Mouse (Mus musculus) neural tube, embryonic 11.5 days (tissue): ENCODE results near the gene Fzd5. TPM values are rescaled to one million over a fixed set of nuclear protein-coding genes. Genes with fewer than 3 reads are reported as not detected.

ENCODE experiments used
- ATAC-seq: fragments of 200-750 bp; cut with Nextera tagmentation; 2 replicates; pipeline ENCODE4 v1.8.0; 2017; ENCODE audit warnings: moderate number of reproducible peaks, mild to moderate bottlenecking, moderate TSS enrichment, moderate library complexity; ENCODE audit not compliant: insufficient read depth, low FRiP score, low TSS enrichment
- DNase-seq: peaks from one replicate; pipeline ENCODE4 v3.0.0-alpha.2; 2015; ENCODE audit warnings: low spot score
- H3K27ac ChIP-seq: fragments of 300-500 bp; sonication (generic); 2 replicates; pipeline ENCODE4 v1.5.1; 2014; ENCODE audit warnings: low read depth, mild to moderate bottlenecking, low read length
- H3K27me3 ChIP-seq: fragments of 300-500 bp; sonication (generic); 2 replicates; pipeline ENCODE4 v1.6.1; 2014; ENCODE audit warnings: mild to moderate bottlenecking, low read length, mixed read lengths; ENCODE audit not compliant: control insufficient read depth, insufficient read depth
- H3K36me3 ChIP-seq: fragments of 300-500 bp; sonication (generic); 2 replicates; pipeline ENCODE4 v1.6.1; 2014; ENCODE audit warnings: mild to moderate bottlenecking, low read length, moderate library complexity, mixed read lengths; ENCODE audit not compliant: control insufficient read depth, insufficient read depth
- H3K4me1 ChIP-seq: fragments of 300-500 bp; sonication (generic); 2 replicates; pipeline ENCODE4 v1.6.1; 2014; ENCODE audit warnings: low read length, mixed read lengths; ENCODE audit not compliant: control insufficient read depth, insufficient read depth
- H3K4me2 ChIP-seq: fragments of 300-500 bp; sonication (generic); 2 replicates; pipeline ENCODE4 v1.6.1; 2014; ENCODE audit warnings: low read depth, mild to moderate bottlenecking, moderate library complexity
- H3K4me3 ChIP-seq: fragments of 300-500 bp; sonication (generic); 2 replicates; pipeline ENCODE4 v1.5.1; 2014; ENCODE audit warnings: low read depth, low read length
- H3K9ac ChIP-seq: fragments of 300-500 bp; sonication (generic); 2 replicates; pipeline ENCODE4 v1.6.1; 2014; ENCODE audit warnings: mild to moderate bottlenecking, low read length
- H3K9me3 ChIP-seq: fragments of 300-500 bp; sonication (generic); 2 replicates; pipeline ENCODE4 v1.6.1; 2016; ENCODE audit warnings: low read length; ENCODE audit not compliant: control insufficient read depth
- WGBS: fragments of 180-500 bp; shearing (Covaris S2); extraction: QIAGEN DNeasy Blood & Tissue Kit; methylation state at CpG from one replicate; pipeline ENCODE4 v1.1.7; 2014; 5-methylcytosine and 5-hydroxymethylcytosine counted together
- polyA plus RNA-seq: library from polyadenylated mRNA; unstranded; fragments of >200 nt; fragmentation: Nextera tagmentation; extraction: Ambion mirVana; gene quantifications from 2 replicates; pipeline ENCODE4 v1.2.1, GENCODE M21; 2014

The Fzd5 gene
- polyA plus RNA-seq, 1 experiment from 2014 or later, result 0.37 TPM

DNA sequence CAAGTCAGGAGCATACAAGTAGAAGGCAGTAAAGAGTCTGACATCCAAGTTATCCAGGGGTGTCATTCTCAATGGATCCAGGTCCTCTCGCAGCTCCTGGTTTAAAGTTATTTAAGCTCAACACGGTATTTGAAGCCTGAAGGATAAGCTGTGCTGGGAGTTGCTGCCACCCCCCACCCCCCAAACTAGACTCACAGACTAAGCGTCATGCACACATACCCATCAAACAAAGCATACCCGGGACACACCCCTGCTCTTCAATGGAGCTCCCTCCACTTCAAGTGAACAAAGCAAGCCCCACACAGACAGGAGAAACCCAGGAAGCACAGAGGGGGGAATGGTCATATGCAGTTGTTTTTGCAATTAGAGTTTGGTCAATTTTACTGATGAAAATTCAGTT is 7.5 kb downstream of the Fzd5 start:
- 84% methylated on average over 4 of the region's 4 CpGs for WGBS
- ATAC-seq, result no peak
- no peak overlapping the region for H3K9ac ChIP-seq
- H3K4me2 ChIP-seq, result no peak overlapping the region
- no peak for DNase-seq
- H3K4me3 ChIP-seq, result no peak overlapping the region
- H3K4me1 ChIP-seq, result peaks cover 8% of the 10 kb centered on the region; the same call in 1 of the 2 replicates
- H3K27ac ChIP-seq, result no peak overlapping the region
- H3K9me3 ChIP-seq, result no peaks in the 10 kb centered on the region
- H3K36me3 ChIP-seq, result no peaks in the 10 kb centered on the region
- H3K27me3 ChIP-seq, result peaks cover 31% of the 10 kb centered on the region

DNA sequence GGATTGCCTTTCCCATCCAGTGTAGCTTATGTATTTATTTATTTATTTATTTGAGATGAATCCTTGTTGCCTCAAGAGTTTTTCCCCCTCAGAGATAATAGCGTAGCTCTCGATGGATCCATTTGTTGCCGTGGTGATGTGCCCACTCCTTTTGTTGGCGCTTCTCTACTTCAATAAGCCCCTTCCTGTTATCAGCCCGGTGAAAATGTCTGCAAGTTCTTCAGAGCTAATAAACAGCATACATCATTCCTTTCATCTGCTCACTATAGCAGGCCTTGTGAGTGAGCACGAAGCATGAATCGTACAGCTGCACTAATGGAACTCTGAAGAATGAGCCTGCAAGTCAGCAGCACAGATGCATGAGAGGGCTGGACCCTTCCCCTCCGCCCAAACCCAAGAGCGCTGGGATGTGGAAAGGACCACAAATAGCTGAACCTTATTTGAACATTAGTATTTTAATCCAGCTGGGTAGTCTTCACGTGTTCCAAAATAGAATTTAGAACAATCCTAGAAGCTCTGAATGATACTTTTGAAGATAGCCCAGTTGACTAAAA is 16.4 kb downstream of the Fzd5 start:
- 71% methylated on average over 10 of the region's 10 CpGs for WGBS
- Histone ChIP-seq H3K4me3 (no peak overlapping the region), H3K9ac (no peak overlapping the region), H3K4me2 (no peak overlapping the region), H3K4me1 (no peaks in the 10 kb centered on the region), H3K36me3 (peaks cover 3% of the 10 kb centered on the region), H3K9me3 (no peaks in the 10 kb centered on the region), H3K27ac (no peak overlapping the region), H3K27me3 (no peaks in the 10 kb centered on the region)
- ATAC-seq, result no peak
- DNase-seq, result no peak

DNA sequence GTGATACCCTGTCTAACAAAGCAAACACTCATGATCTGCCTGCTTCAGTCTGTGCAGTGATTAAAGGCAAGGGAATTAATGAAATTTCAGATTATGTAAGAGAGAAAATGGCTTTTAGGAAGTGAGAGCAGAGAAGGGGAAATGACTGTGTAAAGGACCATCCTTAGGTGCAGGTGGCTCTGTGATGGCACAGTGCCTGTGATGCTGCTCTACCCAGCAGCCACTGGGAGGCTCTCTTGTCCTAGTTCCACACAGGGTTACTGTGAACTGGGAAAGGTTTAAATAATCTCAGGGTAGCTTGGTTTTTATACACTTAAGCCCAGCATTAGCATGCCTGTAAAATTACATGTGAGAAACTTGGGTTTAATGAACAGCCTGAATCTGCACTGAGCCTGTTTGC is 20.0 kb downstream of the Fzd5 start:
- H3K36me3 ChIP-seq, result no peaks in the 10 kb centered on the region; the same call in 1 of the 2 replicates
- no peak overlapping the region for H3K4me3 ChIP-seq
- H3K4me2 ChIP-seq, result no peak overlapping the region
- no peak overlapping the region for H3K9ac ChIP-seq
- H3K4me1 ChIP-seq, result no peaks in the 10 kb centered on the region
- no peaks in the 10 kb centered on the region for H3K9me3 ChIP-seq
- peak; percentile 39 for DNase-seq
- no peak for ATAC-seq
- no peak overlapping the region for H3K27ac ChIP-seq
- no peaks in the 10 kb centered on the region for H3K27me3 ChIP-seq

DNA sequence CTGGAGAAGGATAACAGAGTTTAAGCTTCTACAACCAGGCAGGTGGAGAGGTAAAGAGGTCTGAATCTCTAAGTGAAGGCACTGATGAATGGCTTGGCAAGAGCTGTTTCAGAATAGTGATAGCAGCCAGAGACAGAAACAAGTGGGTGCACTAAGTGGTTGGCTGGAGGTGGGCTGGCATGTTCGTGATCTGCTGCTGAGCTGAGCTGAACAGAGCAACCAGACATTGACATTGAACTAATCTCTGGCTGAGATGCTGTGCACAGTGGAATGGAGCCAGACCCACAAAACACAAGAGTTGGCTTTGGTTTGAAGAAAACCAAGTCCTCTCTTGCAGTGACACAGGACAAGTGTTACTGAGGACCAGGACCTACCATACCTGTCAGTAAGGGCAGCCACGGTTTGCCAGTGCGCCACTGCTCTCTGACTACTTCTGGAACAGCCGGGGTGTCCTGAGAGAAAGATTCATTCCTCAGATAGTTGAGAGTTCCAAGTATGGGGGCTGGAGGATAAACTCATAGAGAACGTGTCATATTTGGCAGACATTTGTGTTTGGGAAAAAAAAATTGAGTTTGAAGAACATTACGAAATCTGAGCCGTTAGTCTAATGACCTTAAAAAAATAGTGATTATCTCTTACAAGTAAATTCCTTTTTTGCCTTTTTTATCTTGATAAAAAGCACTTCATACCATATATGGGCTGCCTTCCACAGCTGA is 20.8 kb downstream of the Fzd5 start:
- no peaks in the 10 kb centered on the region for H3K27me3 ChIP-seq
- no peak overlapping the region for H3K9ac ChIP-seq
- no peaks in the 10 kb centered on the region for H3K9me3 ChIP-seq
- ATAC-seq (no peak), DNase-seq (no peak)
- H3K4me3 ChIP-seq, result no peak overlapping the region
- H3K36me3 ChIP-seq, result no peaks in the 10 kb centered on the region; the same call in 1 of the 2 replicates
- H3K27ac ChIP-seq, result no peak overlapping the region
- no peaks in the 10 kb centered on the region for H3K4me1 ChIP-seq
- no peak overlapping the region for H3K4me2 ChIP-seq
- 91% methylated on average over 7 of the region's 7 CpGs for WGBS

DNA sequence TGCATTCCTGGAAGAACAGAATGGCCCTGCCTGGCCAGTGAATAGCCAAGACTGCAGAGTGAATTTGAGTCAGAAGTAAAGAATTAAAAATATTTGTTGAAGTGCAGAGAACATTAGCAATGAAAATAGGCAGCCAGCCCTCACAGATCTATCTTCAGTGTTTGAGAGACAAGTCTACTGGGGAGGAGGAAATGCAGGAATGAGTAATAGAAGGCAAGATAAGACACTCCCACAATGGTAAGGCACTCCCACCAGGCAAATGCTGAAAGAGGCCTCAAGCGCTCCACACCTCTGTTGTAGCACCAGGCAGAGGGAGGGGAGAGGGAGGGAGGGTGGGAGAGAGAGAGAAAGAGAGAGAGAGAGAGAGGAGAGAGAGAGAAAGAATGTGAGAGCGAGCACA is 22.1 kb downstream of the Fzd5 start:
- no peak overlapping the region for H3K4me3 ChIP-seq
- H3K4me1 ChIP-seq, result no peaks in the 10 kb centered on the region
- H3K4me2 ChIP-seq, result no peak overlapping the region
- H3K36me3 ChIP-seq, result no peaks in the 10 kb centered on the region; the same call in 1 of the 2 replicates
- H3K9me3 ChIP-seq, result no peaks in the 10 kb centered on the region
- DNase-seq (no peak), ATAC-seq (no peak)
- H3K9ac ChIP-seq, result no peak overlapping the region
- H3K27ac ChIP-seq, result no peak overlapping the region
- 89% methylated on average over 2 of the region's 2 CpGs for WGBS
- H3K27me3 ChIP-seq, result no peaks in the 10 kb centered on the region

DNA sequence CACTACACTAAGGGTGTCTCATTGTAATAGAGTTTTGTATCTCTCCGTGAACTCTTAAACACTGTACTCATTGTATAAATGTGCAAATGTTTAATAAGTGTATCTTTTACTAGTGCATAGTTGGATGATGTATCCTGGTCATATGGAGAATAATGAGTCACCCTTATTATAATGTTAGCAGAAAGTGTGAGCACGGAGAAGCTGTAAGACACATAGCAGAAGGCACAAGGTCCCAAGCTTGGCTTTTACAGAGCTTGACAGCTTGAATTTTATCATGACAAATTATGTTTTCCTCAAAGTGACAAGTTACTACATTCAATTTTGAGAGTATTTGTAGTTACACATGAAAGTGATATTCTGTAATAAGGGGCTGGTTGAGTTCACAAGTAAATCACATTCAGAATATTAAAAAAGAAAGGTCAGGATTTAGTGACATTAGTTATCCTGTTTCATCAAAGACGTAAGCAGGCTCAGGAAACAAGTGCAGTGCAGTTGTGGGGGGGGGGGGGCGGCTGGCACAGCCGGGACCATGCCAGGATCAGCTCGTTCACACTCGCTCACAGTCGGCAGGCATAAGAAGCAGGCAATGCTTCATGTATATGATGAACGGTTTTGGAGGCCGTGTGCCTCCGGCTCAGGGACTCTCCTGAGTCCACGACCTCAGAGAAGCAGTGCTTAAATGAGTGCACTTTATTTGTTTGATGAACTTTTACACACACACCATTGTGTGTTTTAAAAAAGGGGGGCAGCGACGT is 25.4 kb downstream of the Fzd5 start:
- H3K27me3 ChIP-seq, result no peaks in the 10 kb centered on the region
- 86% methylated on average over 14 of the region's 14 CpGs for WGBS
- no peak overlapping the region for H3K4me3 ChIP-seq
- no peaks in the 10 kb centered on the region for H3K4me1 ChIP-seq
- DNase-seq (no peak), ATAC-seq (no peak)
- no peak overlapping the region for H3K4me2 ChIP-seq
- H3K27ac ChIP-seq, result no peak overlapping the region
- H3K9ac ChIP-seq, result no peak overlapping the region
- H3K36me3 ChIP-seq, result no peaks in the 10 kb centered on the region; the same call in 1 of the 2 replicates
- H3K9me3 ChIP-seq, result no peaks in the 10 kb centered on the region

DNA sequence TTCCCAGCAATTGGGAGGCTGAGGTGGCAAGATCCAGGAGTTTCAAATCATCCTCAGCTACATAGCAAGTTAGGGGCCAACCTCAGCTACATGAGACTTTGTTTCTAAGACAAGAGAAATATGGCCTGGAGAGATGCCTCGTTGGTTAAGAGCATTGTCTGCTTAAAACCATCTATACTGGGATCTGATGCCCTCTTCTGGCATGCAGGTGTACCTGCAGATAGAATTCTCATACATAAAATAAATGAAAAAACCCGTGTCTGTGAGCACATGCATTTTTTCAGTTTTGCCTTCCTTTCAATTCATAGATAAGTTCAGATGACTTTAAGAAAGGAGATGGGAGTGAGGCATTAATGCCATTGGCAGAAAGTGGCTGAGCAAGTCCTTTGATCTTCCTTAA is 27.7 kb downstream of the Fzd5 start:
- Histone ChIP-seq H3K4me2 (no peak overlapping the region), H3K36me3 (no peaks in the 10 kb centered on the region; the same call in 1 of the 2 replicates), H3K4me1 (no peaks in the 10 kb centered on the region), H3K9me3 (no peaks in the 10 kb centered on the region), H3K9ac (no peak overlapping the region), H3K4me3 (no peak overlapping the region), H3K27me3 (no peaks in the 10 kb centered on the region), H3K27ac (no peak overlapping the region)
- DNase-seq, result no peak
- ATAC-seq, result no peak
- 29% methylated on average over 2 of the region's 2 CpGs for whole genome bisulfite sequencing

DNA sequence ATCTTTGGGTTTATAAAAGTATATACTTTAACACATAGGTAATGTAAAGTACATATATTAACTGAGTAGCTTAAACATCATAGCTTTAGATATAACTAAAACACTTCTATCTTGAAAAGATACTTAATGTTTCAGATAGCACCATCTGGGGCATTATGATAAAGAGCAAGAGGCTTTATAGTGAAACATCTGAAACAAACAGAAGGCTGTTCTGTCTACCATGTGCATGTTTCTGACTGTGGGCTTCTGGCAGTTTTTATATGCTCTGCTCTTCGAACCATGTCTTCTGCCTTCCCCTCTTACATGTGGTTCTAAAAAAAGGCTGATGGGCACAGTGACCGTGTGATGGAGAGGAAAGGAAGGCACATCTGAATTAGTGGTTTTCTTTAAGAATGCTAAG is 30.9 kb downstream of the Fzd5 start:
- H3K36me3 ChIP-seq, result no peaks in the 10 kb centered on the region; the same call in 1 of the 2 replicates
- no peak overlapping the region for H3K27ac ChIP-seq
- no peaks in the 10 kb centered on the region for H3K4me1 ChIP-seq
- H3K27me3 ChIP-seq, result no peaks in the 10 kb centered on the region
- H3K4me3 ChIP-seq, result no peak overlapping the region
- WGBS, result 92% methylated on average over 2 of the region's 2 CpGs
- H3K9ac ChIP-seq, result no peak overlapping the region
- no peak for DNase-seq
- no peaks in the 10 kb centered on the region for H3K9me3 ChIP-seq
- H3K4me2 ChIP-seq, result no peak overlapping the region
- no peak for ATAC-seq
